8 mouse cellular contexts compared by ENCODE assay signal in the genomic region with DNA sequence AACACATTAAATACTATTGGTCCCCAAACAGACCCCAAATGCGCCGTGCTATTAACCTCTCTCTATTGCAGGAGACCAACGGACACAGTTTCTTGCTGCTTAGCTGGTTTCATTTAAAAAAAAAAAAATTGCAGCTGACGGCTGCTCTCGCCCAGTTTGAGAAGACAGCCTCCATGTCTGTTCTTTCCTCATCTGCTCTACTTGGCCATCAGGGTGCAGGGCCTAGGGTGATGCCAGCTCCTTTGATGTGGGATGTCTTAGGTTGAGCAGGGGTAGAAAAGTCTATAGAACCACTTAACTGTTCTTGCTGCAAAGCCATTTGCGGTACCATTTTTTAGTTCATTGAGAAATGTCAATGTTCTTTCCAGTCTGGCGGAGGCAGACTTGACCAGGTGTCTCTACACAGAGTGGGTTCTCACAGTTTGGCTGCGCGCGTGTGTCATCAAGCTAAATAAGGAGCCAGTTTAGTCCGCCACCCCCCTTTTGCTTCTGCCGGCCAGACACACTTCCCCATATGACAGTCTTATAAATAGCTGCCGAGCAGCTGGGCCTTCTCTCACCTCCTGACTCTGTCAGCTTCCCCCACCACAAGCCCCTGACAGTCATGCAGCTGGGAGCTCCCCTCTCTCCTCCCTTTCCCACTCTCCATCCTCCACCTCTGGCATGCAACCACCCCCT.
A peak's percentile ranks its signal among the peaks of the same experiment; 100 is the strongest.
DNase-seq lines count a peak whose midpoint lies in the region; ATAC-seq lines count a peak whose summit lies in the region.

No protein-coding gene starts in this region.

- H3K27me3 ChIP-seq in liver, embryonic 12.5 days (replicated peaks), result no peaks in the 10 kb centered on the region

- H3K9me3 ChIP-seq in liver, embryonic 12.5 days (replicated peaks), result no peaks in the 10 kb centered on the region

- H3K4me1 ChIP-seq in liver, embryonic 12.5 days, result no peaks in the 10 kb centered on the region

- H3K27ac ChIP-seq in liver, embryonic 12.5 days, result no peak overlapping the region

- 46% methylated on average over 13 of the region's 13 CpGs for WGBS in liver, embryonic 12.5 days (ENCODE audit: insufficient replicate concordance)

- H3K9ac ChIP-seq in liver, embryonic 12.5 days, result no peak overlapping the region

- no peaks in the 10 kb centered on the region for H3K36me3 ChIP-seq in liver, embryonic 12.5 days

- DNase-seq in liver, result peak; percentile 42
- peak; percentile 10 for DNase-seq in gastrocnemius, postnatal 10 days
- DNase-seq in kidney, adult 11 months, result peak; percentile 7
- peak; percentile 24 to 94 for DNase-seq in left cerebral cortex, adult 8-10 months (ENCODE audit: low spot score in 2 of 2)
- DNase-seq in right cerebral cortex, postnatal 10 days (ENCODE audit: low spot score in 2 of 2), result peak; percentile 83 to 92
- no peak for DNase-seq in yolk sac, embryonic 10.5 days (ENCODE audit: low spot score)

- H3K4me2 ChIP-seq in liver, embryonic 12.5 days, result no peak overlapping the region

- no peak for ATAC-seq in liver, embryonic 12.5 days
- ATAC-seq in CD4-positive, CD25-positive, alpha-beta regulatory T cell, adult 4 months, result no peak

- no peak overlapping the region for H3K4me3 ChIP-seq in liver, embryonic 12.5 days
